In genomic region chr3:105669776-105670175, GRCm38 (mm10) we compare ENCODE assay signal across 21 mouse cellular contexts. TPM values are rescaled to one million over a fixed set of nuclear protein-coding genes. Genes with fewer than 3 reads are reported as not detected.
DNase-seq lines count a peak whose midpoint lies in the region; ATAC-seq lines count a peak whose summit lies in the region.
"Had no signal": no experiment of that assay in that cellular context is flagged by ENCODE, and none has a peak within 500 bp of the region (broad histone marks: within the 10 kb centered on the region; RNA-seq: fewer than 3 reads in every experiment).

No protein-coding gene starts in this region.

- peak; percentile 68 for DNase-seq in heart, adult 11 months
- DNase-seq in heart, postnatal 4 days = no peak
- peak; percentile 24 for DNase-seq in heart, embryonic 10.5 days (ENCODE audit: low spot score)
- peak; percentile 77 for DNase-seq in midbrain, embryonic 11.5 days (ENCODE audit: low spot score, missing footprints)
- DNase-seq in brain, adult 2 months (ENCODE audit: low read depth, low spot score) = peak; percentile 55
- no peak for DNase-seq in layer of hippocampus, adult 11-12 months (ENCODE audit: low spot score)
- DNase-seq: adrenal gland, adult 2 months; adrenal gland, adult 8-10 months; adrenal gland, postnatal 10 days; adrenal gland, postnatal 14 days; adrenal gland, postnatal 25 days; adrenal gland, postnatal 36 days; B cell, adult 2 months; cerebellum, adult 11 months; cerebellum, adult 11-12 months had no signal

- H3K27me3 ChIP-seq in heart, embryonic 10.5 days (ENCODE audit: insufficient read depth, poor library complexity, severe bottlenecking) = peaks cover 11% of the 10 kb centered on the region; the same call in 1 of the 2 replicates
- peaks cover 12% of the 10 kb centered on the region for H3K27me3 ChIP-seq in heart, embryonic 12.5 days (replicated peaks)
- no peaks in the 10 kb centered on the region for H3K27me3 ChIP-seq in midbrain, embryonic 11.5 days (ENCODE audit: control insufficient read depth, insufficient read depth, low read length)
- no peaks in the 10 kb centered on the region for H3K27me3 ChIP-seq in midbrain, embryonic 13.5 days
- H3K27me3 ChIP-seq: Patski had no signal

- H3K9ac ChIP-seq in heart, embryonic 12.5 days = no peak overlapping the region
- H3K9ac ChIP-seq in midbrain, embryonic 11.5 days (ENCODE audit: low read length) = no peak overlapping the region
- no peak overlapping the region for H3K9ac ChIP-seq in midbrain, embryonic 13.5 days (replicated peaks)

- no peak overlapping the region for H3K4me2 ChIP-seq in heart, embryonic 12.5 days
- H3K4me2 ChIP-seq in midbrain, embryonic 11.5 days = no peak overlapping the region
- no peak overlapping the region for H3K4me2 ChIP-seq in midbrain, embryonic 13.5 days (replicated peaks)

- no peaks in the 10 kb centered on the region for H3K9me3 ChIP-seq in heart, embryonic 10.5 days
- no peaks in the 10 kb centered on the region for H3K9me3 ChIP-seq in heart, embryonic 12.5 days (replicated peaks)
- H3K9me3 ChIP-seq in midbrain, embryonic 11.5 days (ENCODE audit: control insufficient read depth, low read length) = no peaks in the 10 kb centered on the region
- no peaks in the 10 kb centered on the region for H3K9me3 ChIP-seq in midbrain, embryonic 13.5 days
- H3K9me3 ChIP-seq: G1E had no signal

- no peak for ATAC-seq in heart, embryonic 12.5 days (ENCODE audit: insufficient number of reproducible peaks, low FRiP score)
- ATAC-seq in midbrain, embryonic 11.5 days (ENCODE audit: low FRiP score) = no peak
- ATAC-seq in midbrain, embryonic 13.5 days = no peak
- ATAC-seq: activated CD4-positive, CD25-positive, alpha-beta regulatory T cell, adult 4 months; CD4-positive, CD25-positive, alpha-beta regulatory T cell, adult 4 months; Patski had no signal

- H3K4me3 ChIP-seq in heart, embryonic 10.5 days = no peak overlapping the region
- no peak overlapping the region for H3K4me3 ChIP-seq in heart, embryonic 12.5 days
- no peak overlapping the region for H3K4me3 ChIP-seq in midbrain, embryonic 11.5 days (ENCODE audit: low read depth, low read length)
- H3K4me3 ChIP-seq in midbrain, embryonic 13.5 days (replicated peaks) = no peak overlapping the region

- no peaks in the 10 kb centered on the region for H3K36me3 ChIP-seq in heart, embryonic 10.5 days
- no peaks in the 10 kb centered on the region for H3K36me3 ChIP-seq in heart, embryonic 12.5 days
- no peaks in the 10 kb centered on the region for H3K36me3 ChIP-seq in midbrain, embryonic 11.5 days (ENCODE audit: control insufficient read depth, insufficient read depth, low read length)
- 0 out of 2 replicates have a peak, but pooled peaks cover 8% of the 10 kb centered on the region for H3K36me3 ChIP-seq in midbrain, embryonic 13.5 days

- H3K27ac ChIP-seq in heart, embryonic 10.5 days = no peak overlapping the region
- H3K27ac ChIP-seq in heart, embryonic 12.5 days (ENCODE audit: poor library complexity, severe bottlenecking) = no peak overlapping the region
- no peak overlapping the region for H3K27ac ChIP-seq in midbrain, embryonic 11.5 days (ENCODE audit: low read depth, low read length)
- no peak overlapping the region for H3K27ac ChIP-seq in midbrain, embryonic 13.5 days

- H3K4me1 ChIP-seq in heart, embryonic 10.5 days = no peaks in the 10 kb centered on the region
- no peaks in the 10 kb centered on the region for H3K4me1 ChIP-seq in heart, embryonic 12.5 days (replicated peaks)
- H3K4me1 ChIP-seq in midbrain, embryonic 11.5 days (ENCODE audit: control insufficient read depth, insufficient read depth, low read length) = no peaks in the 10 kb centered on the region
- H3K4me1 ChIP-seq in midbrain, embryonic 13.5 days (replicated peaks) = no peaks in the 10 kb centered on the region

- 75% methylated on average over 3 of the region's 3 CpGs for WGBS in heart, embryonic 10.5 days
- WGBS in heart, embryonic 12.5 days = 81% methylated on average over 3 of the region's 3 CpGs
- WGBS in midbrain, embryonic 11.5 days = 92% methylated on average over 3 of the region's 3 CpGs
- 92% methylated on average over 3 of the region's 3 CpGs for WGBS in midbrain, embryonic 13.5 days

RNA-seq across cellular contexts. Expression of gene Ddx20, which starts 17.6 kb away (rescaled TPM):
- 10 to 100 TPM; 15.6 to 16.9 TPM for total RNA-seq in heart, postnatal 4 days (2021)
- 30.5 and 37.2 TPM in 2 replicates for polyA plus RNA-seq in heart, embryonic 10.5 days (2016; fragmentation: Nextera tagmentation; extraction: Ambion mirVana)
- polyA plus RNA-seq in heart, embryonic 12.5 days (2016; fragmentation: Nextera tagmentation; extraction: Ambion mirVana) = 23.0 and 23.8 TPM in 2 replicates
- 46.3 and 52.7 TPM in 2 replicates for polyA plus RNA-seq in midbrain, embryonic 11.5 days (2014; fragmentation: Nextera tagmentation; extraction: Ambion mirVana)
- polyA plus RNA-seq in midbrain, embryonic 13.5 days (2015; fragmentation: Nextera tagmentation; extraction: Ambion mirVana) = 31.0 and 32.0 TPM in 2 replicates

RNA-seq across cellular contexts. Expression of gene Inka2, which starts 34.6 kb away (rescaled TPM):
- total RNA-seq in heart, postnatal 4 days (2021) = 10 to 100 TPM; 34.0 to 39.1 TPM
- polyA plus RNA-seq in heart, embryonic 10.5 days (2016; fragmentation: Nextera tagmentation; extraction: Ambion mirVana) = 1.5 and 2.4 TPM in 2 replicates
- 2.2 and 3.2 TPM in 2 replicates for polyA plus RNA-seq in heart, embryonic 12.5 days (2016; fragmentation: Nextera tagmentation; extraction: Ambion mirVana)
- 0.34 and 0.56 TPM in 2 replicates for polyA plus RNA-seq in midbrain, embryonic 11.5 days (2014; fragmentation: Nextera tagmentation; extraction: Ambion mirVana)
- polyA plus RNA-seq in midbrain, embryonic 13.5 days (2015; fragmentation: Nextera tagmentation; extraction: Ambion mirVana) = 1.9 and 2.4 TPM in 2 replicates

Comparison
In these comparisons a context has a peak if more than half of its experiments do, and no peak if none do; other contexts are left out.
1. DNase-seq: peak in heart, adult 11 months (single experiment), heart, embryonic 10.5 days (single experiment), midbrain, embryonic 11.5 days (single experiment) and brain, adult 2 months (single experiment); none in heart, postnatal 4 days (single experiment) and layer of hippocampus, adult 11-12 months (single experiment).